Mouse (Mus musculus): Measurements from ENCODE around the gene Gm10718. TPM values are rescaled to one million over a fixed set of nuclear protein-coding genes. Genes with fewer than 3 reads are reported as not detected.
"Not testable (repeated sequence)": the region's sequence is repeated elsewhere in the genome, so short reads cannot be mapped to it uniquely, and the experiment has no call there.

The Gm10718 gene
- polyA plus RNA-seq, 1 experiment from 2014 or later: not detected

DNA sequence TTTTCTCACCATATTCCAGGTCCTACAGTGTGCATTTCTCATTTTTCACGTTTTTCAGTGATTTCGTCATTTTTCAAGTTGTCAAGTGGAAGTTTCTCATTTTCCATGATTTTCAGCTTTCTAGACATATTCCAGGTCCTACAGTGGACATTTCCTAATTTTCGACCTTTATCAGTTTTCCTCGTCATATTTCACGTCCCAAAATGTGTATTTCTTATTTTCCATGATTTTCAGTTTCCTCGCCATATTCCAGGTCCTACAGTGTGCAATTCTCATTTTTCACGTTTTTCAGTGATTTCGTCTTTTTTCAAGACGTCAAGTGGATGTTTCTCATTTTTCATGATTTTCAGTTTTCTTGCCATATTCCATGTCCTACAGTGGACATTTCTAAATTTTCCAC lies 3.9 kb downstream of the Gm10718 start:
- not testable (repeated sequence) for H3K9ac ChIP-seq (replicated peaks); H3K4me1 ChIP-seq; ATAC-seq (ENCODE audit: low FRiP score); H3K4me2 ChIP-seq; H3K27me3 ChIP-seq (replicated peaks); H3K27ac ChIP-seq (replicated peaks); H3K9me3 ChIP-seq (replicated peaks); H3K36me3 ChIP-seq; H3K4me3 ChIP-seq (replicated peaks)
- 72% methylated on average over 9 of the region's 9 CpGs for WGBS

DNA sequence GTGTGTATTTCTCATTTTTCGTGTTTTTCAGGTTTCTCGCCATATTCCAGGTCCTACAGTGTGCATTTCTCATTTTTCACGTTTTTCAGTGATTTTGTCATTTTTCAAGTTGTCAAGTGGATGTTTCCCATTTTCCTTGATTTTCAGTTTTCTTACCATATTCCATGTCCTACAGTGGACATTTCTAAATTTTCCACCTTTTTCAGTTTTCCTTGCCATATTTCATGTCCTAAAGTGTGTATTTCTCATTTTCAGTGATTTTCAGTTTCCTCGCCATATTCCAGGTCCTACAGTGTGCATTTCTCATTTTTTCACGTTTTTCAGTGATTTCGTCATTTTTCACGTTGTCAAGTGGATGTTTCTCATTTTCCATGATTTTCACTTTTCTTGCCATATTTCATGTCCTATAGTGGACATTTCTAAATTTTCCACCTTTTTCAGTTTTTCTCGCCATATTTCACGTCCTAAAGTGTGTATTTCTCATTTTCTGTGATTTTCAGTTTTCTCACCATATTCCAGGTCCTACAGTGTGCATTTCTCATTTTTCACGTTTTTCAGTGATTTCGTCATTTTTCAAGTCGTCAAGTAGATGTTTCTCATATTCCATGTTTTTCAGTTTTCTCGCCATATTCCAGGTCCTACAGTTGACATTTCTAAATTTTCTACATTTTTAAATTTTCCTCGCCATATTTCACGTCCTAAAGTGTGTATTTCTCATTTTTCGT lies 6.1 kb downstream of the Gm10718 start:
- not testable (repeated sequence) for H3K27me3 ChIP-seq (replicated peaks); H3K9ac ChIP-seq (replicated peaks); H3K36me3 ChIP-seq; H3K27ac ChIP-seq (replicated peaks); H3K4me3 ChIP-seq (replicated peaks); H3K4me1 ChIP-seq; H3K9me3 ChIP-seq (replicated peaks); ATAC-seq (ENCODE audit: low FRiP score); H3K4me2 ChIP-seq
- WGBS: 65% methylated on average over 13 of the region's 16 CpGs

DNA sequence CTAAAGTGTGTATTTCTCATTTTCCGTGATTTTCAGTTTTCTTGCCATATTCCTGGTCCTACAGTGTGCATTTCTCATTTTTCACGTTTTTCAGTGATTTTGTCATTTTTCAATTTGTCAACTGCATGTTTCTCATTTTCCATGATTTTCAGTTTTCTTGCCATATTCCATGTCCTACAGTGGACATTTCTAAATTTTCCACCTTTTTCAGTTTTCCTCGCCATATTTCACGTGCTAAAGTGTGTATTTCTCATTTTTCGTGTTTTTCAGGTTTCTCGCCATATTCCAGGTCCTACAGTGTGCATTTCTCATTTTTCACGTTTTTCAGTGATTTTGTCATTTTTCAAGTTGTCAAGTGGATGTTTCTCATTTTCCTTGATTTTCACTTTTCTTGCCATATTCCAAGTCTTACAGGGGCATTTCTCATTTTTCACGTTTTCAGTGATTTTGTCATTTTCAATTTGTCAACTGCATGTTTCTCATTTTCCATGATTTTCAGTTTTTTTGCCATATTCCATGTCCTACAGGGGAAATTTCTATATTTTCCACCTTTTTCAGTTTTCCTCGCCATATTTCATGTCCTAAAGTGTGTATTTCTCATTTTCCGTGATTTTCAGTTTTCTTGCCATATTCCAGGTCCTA lies 7.5 kb downstream of the Gm10718 start:
- H3K4me1 ChIP-seq; H3K9ac ChIP-seq (replicated peaks); H3K4me2 ChIP-seq; H3K27me3 ChIP-seq (replicated peaks); H3K9me3 ChIP-seq (replicated peaks); H3K27ac ChIP-seq (replicated peaks); ATAC-seq (ENCODE audit: low FRiP score); H3K36me3 ChIP-seq; H3K4me3 ChIP-seq (replicated peaks): not testable (repeated sequence)
- 61% methylated on average over 2 of the region's 10 CpGs for WGBS

DNA sequence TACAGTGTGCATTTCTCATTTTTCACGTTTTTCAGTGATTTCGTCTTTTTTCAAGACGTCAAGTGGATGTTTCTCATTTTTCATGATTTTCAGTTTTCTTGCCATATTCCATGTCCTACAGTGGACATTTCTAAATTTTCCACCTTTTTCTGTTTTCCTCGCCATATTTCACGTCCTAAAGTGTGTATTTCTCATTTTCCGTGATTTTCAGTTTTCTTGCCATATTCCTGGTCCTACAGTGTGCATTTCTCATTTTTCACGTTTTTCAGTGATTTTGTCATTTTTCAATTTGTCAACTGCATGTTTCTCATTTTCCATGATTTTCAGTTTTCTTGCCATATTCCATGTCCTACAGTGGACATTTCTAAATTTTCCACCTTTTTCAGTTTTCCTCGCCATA lies 11.0 kb downstream of the Gm10718 start, which contains the start of gene Gm17535:
TSS of gene Gm17535 (plus strand) at position 301 of the 400 bp plus-strand sequence.
- H3K4me3 ChIP-seq (replicated peaks); H3K9me3 ChIP-seq (replicated peaks); H3K4me2 ChIP-seq; H3K4me1 ChIP-seq; H3K27ac ChIP-seq (replicated peaks); H3K36me3 ChIP-seq; H3K9ac ChIP-seq (replicated peaks); ATAC-seq (ENCODE audit: low FRiP score); H3K27me3 ChIP-seq (replicated peaks): not testable (repeated sequence)
- 38% methylated on average over 1 of the region's 8 CpGs for WGBS

DNA sequence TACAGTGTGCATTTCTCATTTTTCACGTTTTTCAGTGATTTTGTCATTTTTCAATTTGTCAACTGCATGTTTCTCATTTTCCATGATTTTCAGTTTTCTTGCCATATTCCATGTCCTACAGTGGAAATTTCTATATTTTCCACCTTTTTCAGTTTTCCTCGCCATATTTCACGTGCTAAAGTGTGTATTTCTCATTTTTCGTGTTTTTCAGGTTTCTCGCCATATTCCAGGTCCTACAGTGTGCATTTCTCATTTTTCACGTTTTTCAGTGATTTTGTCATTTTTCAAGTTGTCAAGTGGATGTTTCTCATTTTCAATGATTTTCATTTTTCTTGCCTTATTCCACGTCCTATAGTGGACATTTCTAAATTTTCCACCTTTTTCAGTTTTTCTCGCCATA lies 13.2 kb downstream of the Gm10718 start, which contains the start of gene Gm10715:
TSS of gene Gm10715 (plus strand) at position 301 of the 400 bp plus-strand sequence.
- not testable (repeated sequence) for H3K27ac ChIP-seq (replicated peaks); H3K27me3 ChIP-seq (replicated peaks); H3K4me1 ChIP-seq; H3K4me3 ChIP-seq (replicated peaks); H3K9me3 ChIP-seq (replicated peaks); H3K4me2 ChIP-seq; H3K9ac ChIP-seq (replicated peaks); H3K36me3 ChIP-seq; ATAC-seq (ENCODE audit: low FRiP score)
- WGBS: 81% methylated on average over 8 of the region's 8 CpGs

DNA sequence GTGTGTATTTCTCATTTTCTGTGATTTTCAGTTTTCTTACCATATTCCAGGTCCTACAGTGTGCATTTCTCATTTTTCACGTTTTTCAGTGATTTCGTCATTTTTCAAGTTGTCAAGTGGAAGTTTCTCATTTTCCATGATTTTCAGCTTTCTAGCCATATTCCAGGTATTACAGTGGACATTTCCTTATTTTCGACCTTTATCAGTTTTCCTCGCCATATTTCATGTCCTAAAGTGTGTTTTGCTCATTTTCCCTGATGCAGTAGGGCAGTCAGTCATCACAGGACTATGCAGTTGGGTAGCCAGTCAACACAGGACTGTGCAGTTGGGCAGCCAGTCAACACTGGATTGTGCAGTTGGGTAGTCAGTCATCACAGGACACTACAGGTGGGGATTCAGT lies 14.8 kb downstream of the Gm10718 start:
- ATAC-seq (ENCODE audit: low FRiP score); H3K27ac ChIP-seq (replicated peaks); H3K27me3 ChIP-seq (replicated peaks); H3K4me3 ChIP-seq (replicated peaks); H3K9me3 ChIP-seq (replicated peaks); H3K4me1 ChIP-seq; H3K4me2 ChIP-seq; H3K9ac ChIP-seq (replicated peaks); H3K36me3 ChIP-seq: not testable (repeated sequence)
- WGBS: 74% methylated on average over 4 of the region's 4 CpGs

Small RNAs within 50 kb of the gene (microRNA-seq; reads per million reads assigned to microRNA genes)
- not detected for gene Mir101c

Other genes with a start within 250 kb of the Gm10718 start
- gene Gm10722, start 22.6 kb upstream of the Gm10718 start, polyA plus RNA-seq (2015; fragmentation: Nextera tagmentation; extraction: Ambion mirVana): not detected in 2 replicates
- gene Gm11168, start 20.2 kb upstream of the Gm10718 start, polyA plus RNA-seq (2015; fragmentation: Nextera tagmentation; extraction: Ambion mirVana): not detected in 2 replicates
- gene Gm10721, start 10.4 kb upstream of the Gm10718 start, polyA plus RNA-seq (2015; fragmentation: Nextera tagmentation; extraction: Ambion mirVana): 0.56 TPM in 1 of 2 replicates, not detected in the other
- not detected in 2 replicates for gene Gm10720, start 7.9 kb upstream of the Gm10718 start, polyA plus RNA-seq (2015; fragmentation: Nextera tagmentation; extraction: Ambion mirVana)
- gene Gm10719, start 6.1 kb upstream of the Gm10718 start, polyA plus RNA-seq (2015; fragmentation: Nextera tagmentation; extraction: Ambion mirVana): 0.27 and 0.29 TPM in 2 replicates
- gene Gm10717, start 1.9 kb downstream of the Gm10718 start, polyA plus RNA-seq (2015; fragmentation: Nextera tagmentation; extraction: Ambion mirVana): 0.33 and 0.37 TPM in 2 replicates
- not detected in 2 replicates for gene Gm17535, start 11.1 kb downstream of the Gm10718 start, polyA plus RNA-seq (2015; fragmentation: Nextera tagmentation; extraction: Ambion mirVana)
- not detected in 2 replicates for gene Gm10715, start 13.3 kb downstream of the Gm10718 start, polyA plus RNA-seq (2015; fragmentation: Nextera tagmentation; extraction: Ambion mirVana)